Mouse (Mus musculus) bone marrow macrophage, adult 2 months (primary cell): ENCODE data around the gene Inpp5a.

ENCODE experiments used
- CTCF ChIP-seq: IDR thresholded peaks from 2 replicates; pipeline ENCODE4 v1.5.1; 2012; ENCODE audit warnings: low read depth, mild to moderate bottlenecking, low read length, moderate library complexity
- POLR2A ChIP-seq: IDR thresholded peaks from 2 replicates; pipeline ENCODE4 v1.6.1; 2012; ENCODE audit warnings: mild to moderate bottlenecking, low read depth, low read length, borderline replicate concordance

DNA sequence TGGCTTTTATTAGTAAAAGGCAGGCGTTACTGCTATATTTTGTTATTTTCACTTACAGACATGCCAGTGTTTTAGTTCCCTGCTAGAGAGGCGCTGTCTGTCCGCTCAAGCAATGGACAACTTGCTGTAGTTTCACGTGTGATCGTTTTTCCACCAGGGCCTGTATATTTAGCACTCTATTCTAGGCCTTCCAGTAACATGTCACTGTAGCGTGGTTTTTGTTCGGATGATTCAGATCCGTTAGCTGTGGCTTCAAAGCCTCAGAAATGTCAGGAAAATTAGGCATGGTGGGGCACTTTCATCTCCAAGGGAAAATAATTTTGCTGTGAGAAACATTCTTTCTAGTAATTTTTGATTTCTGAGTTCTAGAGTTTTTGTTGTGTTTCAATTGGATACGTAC lies 2.0 kb downstream of the Inpp5a start:
- TF ChIP-seq CTCF (no peak), POLR2A (no peak)
